Mouse (Mus musculus): Measurements from ENCODE around the gene Dock1. TPM values are rescaled to one million over a fixed set of nuclear protein-coding genes. Genes with fewer than 3 reads are reported as not detected.

The Dock1 gene
- polyA plus RNA-seq, 1 experiment from 2014 or later = 3.2 TPM

GRCm38 (mm10) chr7:135169936-135170335 is 499.5 kb downstream of the Dock1 start:
- H3K4me1 ChIP-seq (replicated peaks) = no peaks in the 10 kb centered on the region
- no peak overlapping the region for H3K27ac ChIP-seq (replicated peaks)
- H3K9ac ChIP-seq = no peak overlapping the region
- no peaks in the 10 kb centered on the region for H3K9me3 ChIP-seq (replicated peaks)
- 64% methylated on average over 4 of the region's 4 CpGs for WGBS (ENCODE audit: insufficient replicate concordance)
- no peak overlapping the region for H3K4me3 ChIP-seq (replicated peaks)
- no peaks in the 10 kb centered on the region for H3K27me3 ChIP-seq
- no peak for ATAC-seq (ENCODE audit: insufficient read depth)
- no peak overlapping the region for H3K4me2 ChIP-seq
- H3K36me3 ChIP-seq (replicated peaks) = no peaks in the 10 kb centered on the region

DNA sequence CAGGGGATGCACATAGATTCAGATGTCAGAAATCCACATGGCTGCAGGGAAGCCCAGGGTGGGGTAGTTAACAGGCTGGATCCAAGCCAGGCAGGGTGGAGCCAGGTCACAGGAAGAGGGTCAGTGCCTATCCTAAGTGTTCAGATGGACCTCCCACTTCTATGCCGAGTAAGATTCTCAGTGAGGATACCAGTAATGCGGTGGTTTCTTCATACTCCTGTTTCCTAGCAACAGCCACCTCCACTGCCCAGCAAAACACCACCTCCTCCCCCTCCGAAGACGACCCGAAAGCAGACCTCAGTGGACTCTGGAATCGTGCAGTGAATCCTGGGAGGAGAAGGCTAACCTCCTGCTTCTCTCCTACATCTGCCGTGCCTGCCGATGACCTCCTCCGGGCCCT is 501.8 kb downstream of the Dock1 start:
- H3K4me2 ChIP-seq = no peak overlapping the region
- H3K9me3 ChIP-seq (replicated peaks) = no peaks in the 10 kb centered on the region
- no peak overlapping the region for H3K27ac ChIP-seq (replicated peaks)
- H3K4me3 ChIP-seq (replicated peaks) = no peak overlapping the region
- H3K4me1 ChIP-seq (replicated peaks) = no peaks in the 10 kb centered on the region
- no peak for ATAC-seq (ENCODE audit: insufficient read depth)
- no peaks in the 10 kb centered on the region for H3K36me3 ChIP-seq (replicated peaks)
- no peak overlapping the region for H3K9ac ChIP-seq
- H3K27me3 ChIP-seq = no peaks in the 10 kb centered on the region
- WGBS (ENCODE audit: insufficient replicate concordance) = 67% methylated on average over 9 of the region's 9 CpGs

DNA sequence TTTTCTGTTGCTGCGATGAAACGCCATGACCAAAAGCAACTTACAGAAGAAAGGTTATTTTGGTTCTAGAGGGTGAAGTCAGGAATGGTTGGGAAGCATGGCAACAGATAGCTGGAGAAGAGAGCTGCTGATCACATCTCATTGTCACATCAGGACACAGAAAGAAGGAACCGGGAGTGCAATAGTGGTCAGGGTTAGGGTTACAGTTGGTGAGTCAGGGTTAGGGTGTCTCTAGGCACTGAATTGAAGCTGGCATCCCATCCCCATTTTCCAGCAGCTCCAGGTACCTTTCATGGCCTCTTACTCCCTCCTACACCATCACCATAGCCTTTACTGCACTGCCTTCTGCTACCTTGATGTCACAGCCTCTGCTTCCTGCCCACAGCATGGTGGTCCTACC is 523.7 kb downstream of the Dock1 start:
- Histone ChIP-seq H3K27me3 (no peaks in the 10 kb centered on the region), H3K9me3 (replicated peaks) (no peaks in the 10 kb centered on the region), H3K9ac (no peak overlapping the region), H3K4me1 (replicated peaks) (no peaks in the 10 kb centered on the region), H3K36me3 (replicated peaks) (no peaks in the 10 kb centered on the region), H3K4me3 (replicated peaks) (no peak overlapping the region), H3K4me2 (no peak overlapping the region), H3K27ac (replicated peaks) (no peak overlapping the region)
- ATAC-seq (ENCODE audit: insufficient read depth) = no peak
- 76% methylated on average over 3 of the region's 3 CpGs for WGBS (ENCODE audit: insufficient replicate concordance)

DNA sequence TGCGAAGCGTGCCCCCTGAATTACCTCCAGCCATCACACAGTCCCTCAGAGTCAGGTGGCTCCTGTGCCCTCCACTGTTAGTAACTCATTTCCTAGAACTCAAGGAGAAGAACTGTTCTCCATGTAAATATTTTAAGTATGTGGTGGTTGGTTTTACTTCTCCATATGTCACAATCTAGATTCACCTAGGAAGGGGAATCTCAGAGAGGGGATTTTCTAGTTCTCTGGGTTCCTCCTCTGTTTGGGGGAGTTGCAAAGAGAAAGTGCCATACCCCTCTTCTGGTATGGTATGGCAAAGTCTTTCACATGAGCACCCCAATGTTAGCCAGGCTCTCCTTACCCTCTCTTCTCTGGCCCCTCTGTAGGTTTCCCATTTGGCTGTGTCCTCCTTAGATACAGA is 525.2 kb downstream of the Dock1 start:
- no peaks in the 10 kb centered on the region for H3K27me3 ChIP-seq
- no peak overlapping the region for H3K4me2 ChIP-seq
- no peak overlapping the region for H3K9ac ChIP-seq
- no peaks in the 10 kb centered on the region for H3K9me3 ChIP-seq (replicated peaks)
- no peak overlapping the region for H3K27ac ChIP-seq (replicated peaks)
- no peaks in the 10 kb centered on the region for H3K4me1 ChIP-seq (replicated peaks)
- no peak for ATAC-seq (ENCODE audit: insufficient read depth)
- H3K4me3 ChIP-seq (replicated peaks) = no peak overlapping the region
- no peaks in the 10 kb centered on the region for H3K36me3 ChIP-seq (replicated peaks)
- 62% methylated on average over 2 of the region's 2 CpGs for WGBS (ENCODE audit: insufficient replicate concordance)

- Histone ChIP-seq H3K4me1 (replicated peaks) (no peaks in the 10 kb centered on the region), H3K4me3 (replicated peaks) (no peak overlapping the region), H3K27me3 (no peaks in the 10 kb centered on the region), H3K9ac (no peak overlapping the region), H3K4me2 (no peak overlapping the region), H3K27ac (replicated peaks) (no peak overlapping the region), H3K36me3 (replicated peaks) (no peaks in the 10 kb centered on the region), H3K9me3 (replicated peaks) (no peaks in the 10 kb centered on the region)
- no peak for ATAC-seq (ENCODE audit: insufficient read depth)
- WGBS (ENCODE audit: insufficient replicate concordance) = 60% methylated on average over 10 of the region's 10 CpGs
These were observed 526.4 kb downstream of the Dock1 start for GRCm38 (mm10) chr7:135196828-135197227.

DNA sequence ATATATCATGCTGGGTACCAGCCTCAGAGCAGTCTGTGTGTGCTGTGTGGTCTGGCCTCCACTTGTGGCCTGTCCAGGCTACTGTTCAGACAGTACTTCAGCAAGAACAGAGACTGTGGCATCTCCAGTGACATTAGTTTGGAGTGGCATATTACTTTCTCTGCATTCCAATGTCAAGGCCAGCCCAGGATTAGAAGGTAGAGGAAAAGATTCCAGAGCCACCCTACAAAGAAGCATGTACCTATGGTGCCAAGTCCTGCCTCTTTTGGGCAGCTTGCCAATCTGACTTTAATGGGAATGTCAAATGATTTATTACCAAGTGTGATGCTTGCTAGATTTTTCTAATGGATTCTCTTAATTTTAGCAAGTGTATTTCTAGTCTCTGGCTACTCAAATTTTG is 533.5 kb downstream of the Dock1 start:
- Histone ChIP-seq H3K36me3 (replicated peaks) (no peaks in the 10 kb centered on the region), H3K27ac (replicated peaks) (no peak overlapping the region), H3K9me3 (replicated peaks) (no peaks in the 10 kb centered on the region), H3K4me2 (no peak overlapping the region), H3K27me3 (no peaks in the 10 kb centered on the region), H3K9ac (no peak overlapping the region), H3K4me3 (replicated peaks) (no peak overlapping the region), H3K4me1 (replicated peaks) (no peaks in the 10 kb centered on the region)
- ATAC-seq (ENCODE audit: insufficient read depth) = no peak

DNA sequence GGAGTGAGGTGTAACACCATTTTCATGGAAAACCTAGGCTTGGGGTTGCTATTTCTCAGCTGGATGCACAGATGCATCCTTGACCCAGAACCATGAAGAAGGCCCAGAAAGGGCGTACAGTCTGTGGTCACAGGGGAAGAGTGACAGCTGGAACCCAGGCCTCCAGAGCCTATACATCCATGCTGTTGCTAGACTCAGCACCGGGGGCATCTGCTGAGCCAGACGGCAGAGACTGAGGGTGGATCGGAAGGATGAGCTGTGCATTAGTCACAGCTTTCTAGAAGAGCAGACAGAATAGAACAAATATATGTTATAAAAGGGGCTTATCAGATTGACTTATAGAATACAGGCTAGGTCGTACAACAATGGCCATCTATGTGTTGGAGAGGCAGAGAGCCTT is 534.7 kb downstream of the Dock1 start:
- Histone ChIP-seq H3K4me1 (replicated peaks) (no peaks in the 10 kb centered on the region), H3K9me3 (replicated peaks) (no peaks in the 10 kb centered on the region), H3K4me3 (replicated peaks) (no peak overlapping the region), H3K27ac (replicated peaks) (no peak overlapping the region), H3K4me2 (no peak overlapping the region), H3K9ac (no peak overlapping the region), H3K27me3 (no peaks in the 10 kb centered on the region), H3K36me3 (replicated peaks) (no peaks in the 10 kb centered on the region)
- WGBS (ENCODE audit: insufficient replicate concordance) = 69% methylated on average over 5 of the region's 5 CpGs
- ATAC-seq (ENCODE audit: insufficient read depth) = no peak

DNA sequence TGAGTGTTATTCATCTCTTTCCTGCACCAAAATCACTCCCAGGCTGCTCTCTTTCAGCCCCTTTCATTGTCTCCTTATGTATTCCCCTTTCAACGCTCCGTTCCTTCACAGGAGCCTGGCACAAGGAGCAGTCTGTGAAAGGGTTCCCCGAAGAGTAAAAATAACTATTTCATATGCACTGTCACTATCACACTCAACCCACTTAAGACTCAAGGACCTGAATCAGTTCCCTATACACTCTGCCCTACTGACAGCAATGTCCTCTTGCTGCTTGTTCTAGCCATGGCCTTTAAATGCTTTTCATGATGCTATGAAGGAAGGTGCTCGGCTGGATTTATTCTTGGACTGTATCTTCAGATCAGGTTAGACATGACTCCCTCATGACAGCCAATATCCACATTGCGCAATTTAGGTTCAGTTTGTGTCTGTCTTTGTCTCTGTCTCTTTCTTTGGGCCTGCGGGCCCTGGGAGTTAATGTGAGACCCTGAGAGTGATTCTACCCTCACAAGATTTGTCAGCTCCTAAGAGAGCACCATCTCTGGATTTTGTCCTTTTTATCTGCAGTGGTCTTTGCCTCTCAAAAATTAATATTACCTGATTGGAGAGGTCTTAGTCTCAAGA is 538.6 kb downstream of the Dock1 start:
- no peak for ATAC-seq (ENCODE audit: insufficient read depth)
- H3K9ac ChIP-seq = no peak overlapping the region
- H3K9me3 ChIP-seq (replicated peaks) = no peaks in the 10 kb centered on the region
- H3K36me3 ChIP-seq (replicated peaks) = no peaks in the 10 kb centered on the region
- no peaks in the 10 kb centered on the region for H3K27me3 ChIP-seq
- WGBS (ENCODE audit: insufficient replicate concordance) = 68% methylated on average over 6 of the region's 6 CpGs
- H3K27ac ChIP-seq (replicated peaks) = no peak overlapping the region
- no peaks in the 10 kb centered on the region for H3K4me1 ChIP-seq (replicated peaks)
- no peak overlapping the region for H3K4me2 ChIP-seq
- H3K4me3 ChIP-seq (replicated peaks) = no peak overlapping the region

GRCm38 (mm10) chr7:135210296-135210695 is 539.8 kb downstream of the Dock1 start:
- H3K4me1 ChIP-seq (replicated peaks) = no peaks in the 10 kb centered on the region
- H3K4me3 ChIP-seq (replicated peaks) = no peak overlapping the region
- H3K36me3 ChIP-seq (replicated peaks) = no peaks in the 10 kb centered on the region
- H3K27ac ChIP-seq (replicated peaks) = no peak overlapping the region
- H3K27me3 ChIP-seq = no peaks in the 10 kb centered on the region
- no peaks in the 10 kb centered on the region for H3K9me3 ChIP-seq (replicated peaks)
- H3K9ac ChIP-seq = no peak overlapping the region
- no peak for ATAC-seq (ENCODE audit: insufficient read depth)
- no peak overlapping the region for H3K4me2 ChIP-seq

DNA sequence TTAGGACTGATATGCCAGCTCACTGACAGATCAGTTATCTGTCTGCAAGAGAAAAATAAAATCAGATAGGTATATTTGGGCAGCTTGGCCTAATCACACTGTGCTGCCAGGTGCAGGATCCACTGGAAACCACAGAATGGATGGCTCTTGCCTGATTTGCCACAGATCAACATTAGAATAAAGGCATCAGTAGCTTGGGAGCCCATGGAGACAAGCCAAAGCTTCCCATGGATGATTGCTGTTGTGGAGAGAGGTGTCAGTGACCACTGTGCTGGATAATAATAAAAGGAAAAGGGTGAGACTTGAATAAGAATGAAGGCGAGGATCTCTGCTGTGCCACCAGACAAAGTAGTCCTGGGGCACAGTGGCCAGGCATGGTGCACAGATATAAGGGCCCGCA is 540.4 kb downstream of the Dock1 start:
- H3K27ac ChIP-seq (replicated peaks) = no peak overlapping the region
- ATAC-seq (ENCODE audit: insufficient read depth) = no peak
- H3K4me1 ChIP-seq (replicated peaks) = no peaks in the 10 kb centered on the region
- no peak overlapping the region for H3K9ac ChIP-seq
- H3K27me3 ChIP-seq = no peaks in the 10 kb centered on the region
- H3K36me3 ChIP-seq (replicated peaks) = no peaks in the 10 kb centered on the region
- no peak overlapping the region for H3K4me2 ChIP-seq
- no peak overlapping the region for H3K4me3 ChIP-seq (replicated peaks)
- H3K9me3 ChIP-seq (replicated peaks) = no peaks in the 10 kb centered on the region
- 49% methylated on average over 2 of the region's 2 CpGs for WGBS (ENCODE audit: insufficient replicate concordance)

GRCm38 (mm10) chr7:135212505-135212904 is 542.1 kb downstream of the Dock1 start:
- Histone ChIP-seq H3K4me1 (replicated peaks) (no peaks in the 10 kb centered on the region), H3K9ac (no peak overlapping the region), H3K36me3 (replicated peaks) (no peaks in the 10 kb centered on the region), H3K4me2 (no peak overlapping the region), H3K27me3 (no peaks in the 10 kb centered on the region), H3K27ac (replicated peaks) (no peak overlapping the region), H3K9me3 (replicated peaks) (no peaks in the 10 kb centered on the region), H3K4me3 (replicated peaks) (no peak overlapping the region)
- no peak for ATAC-seq (ENCODE audit: insufficient read depth)
- 45% methylated on average over 2 of the region's 2 CpGs for whole genome bisulfite sequencing (ENCODE audit: insufficient replicate concordance)

DNA sequence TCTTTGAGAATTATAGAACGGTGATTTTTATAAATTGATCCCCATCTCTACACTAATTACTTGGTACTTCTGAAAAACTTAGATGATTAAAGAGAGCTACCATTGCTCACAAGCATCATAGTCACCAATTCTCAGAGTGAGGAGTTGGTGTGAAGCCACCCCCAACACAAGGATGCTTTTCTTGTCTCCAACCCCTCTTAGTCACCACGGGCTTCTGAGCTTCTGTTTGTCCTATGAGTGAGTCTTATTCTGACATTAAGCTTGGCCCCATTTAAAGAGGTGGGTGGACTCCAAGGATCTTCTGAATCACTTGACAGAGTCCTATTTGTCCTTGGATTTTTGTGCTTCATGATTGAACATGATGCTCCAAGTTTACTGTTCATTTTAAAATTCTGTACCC is 551.0 kb downstream of the Dock1 start:
- Histone ChIP-seq H3K4me3 (replicated peaks) (no peak overlapping the region), H3K4me2 (no peak overlapping the region), H3K4me1 (replicated peaks) (no peaks in the 10 kb centered on the region), H3K27me3 (no peaks in the 10 kb centered on the region), H3K9me3 (replicated peaks) (no peaks in the 10 kb centered on the region), H3K36me3 (replicated peaks) (no peaks in the 10 kb centered on the region), H3K27ac (replicated peaks) (no peak overlapping the region), H3K9ac (no peak overlapping the region)
- no peak for ATAC-seq (ENCODE audit: insufficient read depth)
- 55% methylated on average over 2 of the region's 2 CpGs for WGBS (ENCODE audit: insufficient replicate concordance)

Data from liver, embryonic 15.5 days (tissue).